Comparison of ENCODE assay signal across 12 mouse cellular contexts in genomic region chr9:90124156-90124872, GRCm38 (mm10). TPM values are rescaled to one million over a fixed set of nuclear protein-coding genes. Genes with fewer than 3 reads are reported as not detected.
DNase-seq lines count a peak whose midpoint lies in the region; ATAC-seq and TF ChIP-seq lines count a peak whose summit lies in the region.
"Had no signal": no experiment of that assay in that cellular context is flagged by ENCODE, and none has a peak within 500 bp of the region (broad histone marks: within the 10 kb centered on the region; RNA-seq: fewer than 3 reads in every experiment).

No protein-coding gene starts in this region.

- no peak overlapping the region for H3K9ac ChIP-seq in heart, embryonic 15.5 days
- H3K9ac ChIP-seq in neural tube, embryonic 12.5 days = no peak overlapping the region
- no peak overlapping the region for H3K9ac ChIP-seq in hindbrain, embryonic 16.5 days (ENCODE audit: low read depth, low read length)
- H3K9ac ChIP-seq in stomach, postnatal 0 days (ENCODE audit: low read length) = no peak overlapping the region

- H3K4me1 ChIP-seq in heart, embryonic 15.5 days (replicated peaks) = peaks cover 19% of the 10 kb centered on the region
- no peaks in the 10 kb centered on the region for H3K4me1 ChIP-seq in neural tube, embryonic 12.5 days
- no peaks in the 10 kb centered on the region; the same call in 1 of the 2 replicates for H3K4me1 ChIP-seq in hindbrain, embryonic 16.5 days (ENCODE audit: control insufficient read depth, insufficient read depth, low read depth, low read length)
- no peaks in the 10 kb centered on the region for H3K4me1 ChIP-seq in stomach, postnatal 0 days (replicated peaks; ENCODE audit: control insufficient read depth, insufficient read depth)
- H3K4me1 ChIP-seq in thymus, adult 2 months (replicated peaks; ENCODE audit: control insufficient read depth, insufficient read depth, low read length) = peaks cover 2% of the 10 kb centered on the region; the same call in 1 of the 2 replicates

- no peaks in the 10 kb centered on the region for H3K9me3 ChIP-seq in heart, embryonic 15.5 days (replicated peaks)
- H3K9me3 ChIP-seq in neural tube, embryonic 12.5 days = no peaks in the 10 kb centered on the region
- no peaks in the 10 kb centered on the region for H3K9me3 ChIP-seq in hindbrain, embryonic 16.5 days (ENCODE audit: control insufficient read depth, low read length)
- no peaks in the 10 kb centered on the region for H3K9me3 ChIP-seq in stomach, postnatal 0 days (ENCODE audit: control insufficient read depth, low read length)

- no peak for TF ChIP-seq CTCF in stomach, postnatal 0 days (IDR thresholded peaks at IDR 0.05; ENCODE audit: low read depth)
- no peak for TF ChIP-seq CTCF in thymus, adult 2 months (IDR thresholded peaks at IDR 0.05; ENCODE audit: borderline replicate concordance, control insufficient read depth, extremely low read depth, insufficient read depth, low read length, poor library complexity)

- no peak for TF ChIP-seq POLR2A in thymus, adult 2 months (IDR thresholded peaks at IDR 0.05; ENCODE audit: control insufficient read depth, extremely low read depth, insufficient read depth, low read length, poor library complexity)

- no peaks in the 10 kb centered on the region for H3K36me3 ChIP-seq in heart, embryonic 15.5 days
- no peaks in the 10 kb centered on the region for H3K36me3 ChIP-seq in neural tube, embryonic 12.5 days
- no peaks in the 10 kb centered on the region for H3K36me3 ChIP-seq in hindbrain, embryonic 16.5 days (ENCODE audit: control insufficient read depth, insufficient read depth, low read length)
- H3K36me3 ChIP-seq in stomach, postnatal 0 days (ENCODE audit: control insufficient read depth, insufficient read depth, low read length) = no peaks in the 10 kb centered on the region
- no peaks in the 10 kb centered on the region for H3K36me3 ChIP-seq in thymus, adult 2 months (ENCODE audit: control insufficient read depth, insufficient read depth, low read length)

- 43% methylated on average over 11 of the region's 11 CpGs for whole genome bisulfite sequencing in heart, embryonic 15.5 days
- 36% methylated on average over 11 of the region's 11 CpGs for WGBS in neural tube, embryonic 12.5 days
- WGBS in hindbrain, embryonic 16.5 days = 46% methylated on average over 11 of the region's 11 CpGs
- 33% methylated on average over 11 of the region's 11 CpGs for WGBS in stomach, postnatal 0 days
- 87% methylated on average over 11 of the region's 11 CpGs for WGBS in thymus, adult 2 months

- no peak for TF ChIP-seq EP300 in stomach, postnatal 0 days (optimal IDR thresholded peaks at IDR 0.05)

- DNase-seq in heart, adult 18-20 months = no peak
- DNase-seq in neural tube, embryonic 10.5 days (ENCODE audit: extremely low spot score, low spot score) = no peak
- peak; percentile 57 for DNase-seq in stomach, postnatal 0 days (ENCODE audit: low spot score)
- DNase-seq in ovary, adult 18-20 months (ENCODE audit: low spot score) = no peak
- DNase-seq in thymus, adult 2 months = no peak
- DNase-seq: cerebellum, adult 18-20 months; kidney, adult 9 months; left cerebral cortex, postnatal 4 days had no signal

- peak overlapping the region; percentile 39; the same call in 1 of the 2 replicates for H3K27ac ChIP-seq in heart, embryonic 15.5 days
- no peak overlapping the region for H3K27ac ChIP-seq in neural tube, embryonic 12.5 days
- H3K27ac ChIP-seq in hindbrain, embryonic 16.5 days (ENCODE audit: low read depth, low read length) = no peak overlapping the region
- H3K27ac ChIP-seq in stomach, postnatal 0 days (replicated peaks) = no peak overlapping the region; the same call in 1 of the 2 replicates
- no peak overlapping the region for H3K27ac ChIP-seq in thymus, adult 2 months (ENCODE audit: control insufficient read depth, insufficient read depth, low read length)

- ATAC-seq in heart, embryonic 15.5 days (replicated peaks; ENCODE audit: insufficient number of reproducible peaks, insufficient read depth, low FRiP score, low read depth) = no peak
- ATAC-seq in neural tube, embryonic 12.5 days (ENCODE audit: low FRiP score, low read depth) = peak; percentile 29; the same call in 1 of the 2 replicates
- ATAC-seq in hindbrain, embryonic 16.5 days = peak; percentile 46
- peak; percentile 80 for ATAC-seq in stomach, postnatal 0 days (ENCODE audit: low FRiP score, low TSS enrichment)

- no peaks in the 10 kb centered on the region for H3K27me3 ChIP-seq in heart, embryonic 15.5 days
- no peaks in the 10 kb centered on the region for H3K27me3 ChIP-seq in neural tube, embryonic 12.5 days (replicated peaks)
- H3K27me3 ChIP-seq in hindbrain, embryonic 16.5 days (replicated peaks; ENCODE audit: control insufficient read depth, insufficient read depth, low read length) = no peaks in the 10 kb centered on the region
- H3K27me3 ChIP-seq in stomach, postnatal 0 days (ENCODE audit: control insufficient read depth, insufficient read depth, low read length) = no peaks in the 10 kb centered on the region
- no peaks in the 10 kb centered on the region for H3K27me3 ChIP-seq in thymus, adult 2 months (ENCODE audit: control insufficient read depth, insufficient read depth, low read length)
- H3K27me3 ChIP-seq: CH12.LX had no signal

- H3K4me2 ChIP-seq in heart, embryonic 15.5 days = no peak overlapping the region
- H3K4me2 ChIP-seq in neural tube, embryonic 12.5 days (replicated peaks) = no peak overlapping the region; the same call in 1 of the 2 replicates
- H3K4me2 ChIP-seq in hindbrain, embryonic 16.5 days (ENCODE audit: low read length) = no peak overlapping the region
- H3K4me2 ChIP-seq in stomach, postnatal 0 days (replicated peaks; ENCODE audit: low read depth) = no peak overlapping the region; the same call in 1 of the 2 replicates

- H3K4me3 ChIP-seq in heart, embryonic 15.5 days = no peak overlapping the region
- H3K4me3 ChIP-seq in neural tube, embryonic 12.5 days = no peak overlapping the region
- no peak overlapping the region for H3K4me3 ChIP-seq in hindbrain, embryonic 16.5 days (ENCODE audit: low read length)
- H3K4me3 ChIP-seq in stomach, postnatal 0 days (ENCODE audit: low read depth, low read length) = no peak overlapping the region
- H3K4me3 ChIP-seq in thymus, adult 2 months (ENCODE audit: control insufficient read depth, insufficient read depth, low read length) = no peak overlapping the region

RNA-seq across cellular contexts. Expression of gene Morf4l1, which starts 9.7 kb away (rescaled TPM):
- 298 and 299 TPM in 2 replicates for polyA plus RNA-seq in heart, embryonic 15.5 days (2015; fragmentation: Nextera tagmentation; extraction: Ambion mirVana)
- total RNA-seq in heart, adult 18-20 months (2021) = 100 to 1,000 TPM; 259 to 276 TPM
- polyA plus RNA-seq in neural tube, embryonic 12.5 days (2016; fragmentation: Nextera tagmentation; extraction: Ambion mirVana) = 507 and 535 TPM in 2 replicates
- 538 and 570 TPM in 2 replicates for polyA plus RNA-seq in hindbrain, embryonic 16.5 days (2015; fragmentation: Nextera tagmentation; extraction: Ambion mirVana)
- polyA plus RNA-seq in stomach, postnatal 0 days (2015; fragmentation: Nextera tagmentation; extraction: Ambion mirVana) = 225 and 226 TPM in 2 replicates
- 93.0 and 104 TPM in 2 replicates for polyA plus RNA-seq in thymus, adult 2 months (2012; rRNA removed)

RNA-seq across cellular contexts. Expression of gene Adamts7, which starts 38.6 kb away (rescaled TPM):
- 8.9 and 11.3 TPM in 2 replicates for polyA plus RNA-seq in heart, embryonic 15.5 days (2015; fragmentation: Nextera tagmentation; extraction: Ambion mirVana)
- 1 to 10 TPM; 7.6 to 8.4 TPM for total RNA-seq in heart, adult 18-20 months (2021)
- 19.0 and 19.1 TPM in 2 replicates for polyA plus RNA-seq in neural tube, embryonic 12.5 days (2016; fragmentation: Nextera tagmentation; extraction: Ambion mirVana)
- 4.9 and 9.4 TPM in 2 replicates for polyA plus RNA-seq in hindbrain, embryonic 16.5 days (2015; fragmentation: Nextera tagmentation; extraction: Ambion mirVana)
- 2.7 and 3.2 TPM in 2 replicates for polyA plus RNA-seq in stomach, postnatal 0 days (2015; fragmentation: Nextera tagmentation; extraction: Ambion mirVana)
- 3.5 and 5.0 TPM in 2 replicates for polyA plus RNA-seq in thymus, adult 2 months (2012; rRNA removed)
